Mouse (Mus musculus) heart, embryonic 13.5 days (tissue): ENCODE results near the gene Haus8. TPM values are rescaled to one million over a fixed set of nuclear protein-coding genes. Genes with fewer than 3 reads are reported as not detected.
"Not testable (repeated sequence)": the region's sequence is repeated elsewhere in the genome, so short reads cannot be mapped to it uniquely, and the experiment has no call there.

Experiments
- ATAC-seq: fragments of 200-750 bp; cut with Nextera tagmentation; 2 replicates; pipeline ENCODE4 v1.8.0; 2017; ENCODE audit warnings: moderate TSS enrichment; ENCODE audit not compliant: insufficient number of reproducible peaks, low FRiP score, low TSS enrichment; ENCODE audit errors: extremely low read depth
- H3K27ac ChIP-seq: fragments of 300-500 bp; sonication (generic); replicated peaks from 2 replicates; pipeline ENCODE4 v1.5.1; 2015; ENCODE audit warnings: moderate library complexity, mild to moderate bottlenecking, inconsistent platforms
- H3K27me3 ChIP-seq: fragments of 300-500 bp; sonication (generic); replicated peaks from 2 replicates; pipeline ENCODE4 v1.6.1; 2015; ENCODE audit warnings: mild to moderate bottlenecking, inconsistent platforms
- H3K36me3 ChIP-seq: fragments of 300-500 bp; sonication (generic); 2 replicates; pipeline ENCODE4 v1.6.1; 2015; ENCODE audit warnings: mild to moderate bottlenecking, inconsistent platforms
- H3K4me1 ChIP-seq: fragments of 300-500 bp; sonication (generic); 2 replicates; pipeline ENCODE4 v1.6.1; 2015; ENCODE audit warnings: inconsistent platforms
- H3K4me2 ChIP-seq: fragments of 300-500 bp; sonication (generic); 2 replicates; pipeline ENCODE4 v1.6.1; 2015; ENCODE audit warnings: inconsistent platforms, mild to moderate bottlenecking, moderate library complexity
- H3K4me3 ChIP-seq: fragments of 300-500 bp; sonication (generic); 2 replicates; pipeline ENCODE4 v1.5.1; 2015; ENCODE audit warnings: moderate library complexity, mild to moderate bottlenecking, inconsistent platforms
- H3K9ac ChIP-seq: fragments of 300-500 bp; sonication (generic); 2 replicates; pipeline ENCODE4 v1.6.1; 2015; ENCODE audit warnings: inconsistent platforms, mild to moderate bottlenecking, moderate library complexity
- H3K9me3 ChIP-seq: fragments of 300-500 bp; sonication (generic); 2 replicates; pipeline ENCODE4 v1.6.1; 2016; ENCODE audit warnings: inconsistent platforms
- WGBS: fragments of 180-500 bp; shearing (Covaris S2); methylation state at CpG from one replicate; pipeline ENCODE4 v1.1.7; 2015; ENCODE audit warnings: mixed read lengths; 5-methylcytosine and 5-hydroxymethylcytosine counted together
- polyA plus RNA-seq: library from polyadenylated mRNA; unstranded; fragments of >200 nt; fragmentation: Nextera tagmentation; extraction: Ambion mirVana; gene quantifications from 2 replicates; pipeline ENCODE4 v1.2.1, GENCODE M21; 2015

Gene Haus8
- 126 and 154 TPM in 2 replicates for polyA plus RNA-seq

- peak within 1 kb of the TSS; percentile 90 for H3K9ac ChIP-seq
- peak; percentile 99 for ATAC-seq
- WGBS, result under 1% methylated on average over 84 of the region's 84 CpGs
Observed at GRCm38 (mm10) chr8:71272286-71273150, at the start of gene Haus8, which contains the start of gene Myo9b. Gene Haus8, minus strand, starts transcription at chr8:71272934. Gene Myo9b, plus strand, starts transcription at chr8:71272714.

GRCm38 (mm10) chr8:71319760-71320159 lies 47.0 kb upstream of the Haus8 start:
- H3K4me1 ChIP-seq, result peaks cover 23% of the 10 kb centered on the region
- not testable (repeated sequence) for H3K9me3 ChIP-seq, H3K4me3 ChIP-seq, H3K27ac ChIP-seq, H3K27me3 ChIP-seq, H3K9ac ChIP-seq, ATAC-seq, H3K4me2 ChIP-seq
- peaks cover 85% of the 10 kb centered on the region for H3K36me3 ChIP-seq
- 69% methylated on average over 2 of the region's 2 CpGs for WGBS

More at GRCm38 (mm10) chr8:71272286-71273150, at the start of gene Haus8, which contains the start of gene Myo9b:
- Histone ChIP-seq H3K36me3 (peaks cover 47% of the 10 kb centered on the region), H3K27ac (peak within 1 kb of the TSS; percentile 91), H3K4me3 (peak within 1 kb of the TSS; percentile 88), H3K27me3 (no peaks in the 10 kb centered on the region), H3K4me2 (peak within 1 kb of the TSS; percentile 87), H3K4me1 (peaks cover 59% of the 10 kb centered on the region), H3K9me3 (no peaks in the 10 kb centered on the region)

- H3K36me3 ChIP-seq, result peaks cover 74% of the 10 kb centered on the region
- not testable (repeated sequence) for H3K27ac ChIP-seq, H3K9me3 ChIP-seq, H3K4me3 ChIP-seq, H3K27me3 ChIP-seq, H3K4me2 ChIP-seq, ATAC-seq, H3K9ac ChIP-seq
- WGBS, result 77% methylated on average over 5 of the region's 5 CpGs
- peaks cover 33% of the 10 kb centered on the region for H3K4me1 ChIP-seq
Observed at GRCm38 (mm10) chr8:71318610-71319009, 45.9 kb upstream of the Haus8 start.

DNA sequence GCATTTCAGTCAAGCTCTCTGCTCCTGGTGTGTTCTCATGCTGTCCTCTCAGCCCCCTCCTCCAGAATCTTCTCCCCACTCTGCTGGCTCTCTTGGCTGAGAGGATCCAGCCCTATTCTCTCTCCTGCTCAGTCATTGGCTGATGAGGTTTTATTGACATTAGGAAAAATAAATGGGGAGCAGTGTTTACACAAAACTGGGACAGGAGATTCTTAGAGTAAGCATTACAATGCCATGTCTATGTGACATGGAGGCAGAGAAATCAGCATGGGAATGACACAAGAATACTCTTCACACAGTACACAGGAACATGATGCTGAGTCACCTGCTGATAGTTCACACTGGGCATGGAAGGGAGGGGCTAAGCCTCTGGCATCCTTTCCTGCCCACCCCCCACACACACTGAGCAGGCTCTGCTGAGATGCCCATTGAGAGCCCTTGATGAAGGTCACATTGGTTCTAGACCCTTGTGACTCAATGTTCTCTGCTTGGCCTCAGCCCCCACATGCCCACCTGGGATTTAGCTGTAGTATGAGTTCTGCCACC lies 43.8 kb upstream of the Haus8 start:
- H3K9me3 ChIP-seq, result no peaks in the 10 kb centered on the region
- H3K9ac ChIP-seq, result no peak overlapping the region
- H3K27ac ChIP-seq, result peak overlapping the region; percentile 70
- H3K27me3 ChIP-seq, result no peaks in the 10 kb centered on the region
- no peak for ATAC-seq
- H3K36me3 ChIP-seq, result peaks cover 55% of the 10 kb centered on the region
- H3K4me2 ChIP-seq, result no peak overlapping the region
- peaks cover 54% of the 10 kb centered on the region for H3K4me1 ChIP-seq
- no peak overlapping the region for H3K4me3 ChIP-seq

DNA sequence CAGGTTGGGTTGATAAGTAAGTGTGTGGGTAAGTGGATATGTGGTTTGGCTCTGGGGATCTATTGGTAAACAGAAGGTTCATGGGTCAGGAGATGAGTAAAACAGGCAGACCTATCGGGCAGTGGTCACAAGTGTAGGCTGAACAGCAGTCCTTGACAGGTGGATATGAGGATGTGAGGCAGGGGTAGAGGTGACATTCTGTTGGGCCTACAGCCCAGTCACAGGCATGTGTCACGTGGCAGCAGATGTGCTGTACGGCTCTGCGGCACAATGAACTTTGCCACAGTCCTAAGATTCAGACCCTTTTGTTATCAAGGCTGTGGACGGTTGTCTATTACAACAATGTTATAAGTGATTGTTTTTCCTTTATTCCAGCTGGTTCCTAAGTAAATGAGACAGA lies 43.2 kb upstream of the Haus8 start:
- no peak for ATAC-seq
- H3K27ac ChIP-seq, result peak overlapping the region; percentile 70
- H3K36me3 ChIP-seq, result peaks cover 54% of the 10 kb centered on the region

DNA sequence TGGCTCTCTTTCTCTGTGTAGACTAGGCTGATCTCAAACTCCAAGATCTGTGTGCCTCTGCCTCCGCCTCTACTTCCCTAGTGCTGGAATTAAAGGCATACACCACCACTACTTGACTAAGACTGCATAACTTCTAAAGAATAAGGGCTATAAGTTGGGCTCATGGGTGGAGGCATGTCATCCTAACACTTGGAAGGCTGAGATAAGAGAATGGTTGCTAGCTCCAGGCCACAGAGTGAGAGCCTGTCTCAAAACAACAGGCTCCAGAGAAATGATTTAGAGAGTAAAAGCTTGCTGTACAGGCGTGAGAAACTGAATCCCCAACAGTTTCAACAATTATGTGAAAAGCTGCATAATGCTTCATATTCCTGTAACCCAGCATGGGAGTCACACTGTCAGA lies 41.2 kb upstream of the Haus8 start:
- Histone ChIP-seq H3K9me3 (no peaks in the 10 kb centered on the region), H3K4me2 (no peak overlapping the region), H3K27ac (peak overlapping the region; percentile 89), H3K9ac (peak overlapping the region; percentile 65), H3K36me3 (peaks cover 43% of the 10 kb centered on the region), H3K27me3 (no peaks in the 10 kb centered on the region), H3K4me1 (peaks cover 70% of the 10 kb centered on the region), H3K4me3 (no peak overlapping the region)
- 53% methylated on average over 2 of the region's 2 CpGs for WGBS
- no peak for ATAC-seq

More for the DNA sequence above, 43.2 kb upstream of the Haus8 start:
- WGBS, result 78% methylated on average over 5 of the region's 5 CpGs
- peak overlapping the region; percentile 14; the same call in 1 of the 2 replicates for H3K9ac ChIP-seq
- no peaks in the 10 kb centered on the region for H3K9me3 ChIP-seq
- peaks cover 59% of the 10 kb centered on the region for H3K4me1 ChIP-seq
- no peaks in the 10 kb centered on the region for H3K27me3 ChIP-seq
- H3K4me3 ChIP-seq, result no peak overlapping the region
- H3K4me2 ChIP-seq, result no peak overlapping the region

DNA sequence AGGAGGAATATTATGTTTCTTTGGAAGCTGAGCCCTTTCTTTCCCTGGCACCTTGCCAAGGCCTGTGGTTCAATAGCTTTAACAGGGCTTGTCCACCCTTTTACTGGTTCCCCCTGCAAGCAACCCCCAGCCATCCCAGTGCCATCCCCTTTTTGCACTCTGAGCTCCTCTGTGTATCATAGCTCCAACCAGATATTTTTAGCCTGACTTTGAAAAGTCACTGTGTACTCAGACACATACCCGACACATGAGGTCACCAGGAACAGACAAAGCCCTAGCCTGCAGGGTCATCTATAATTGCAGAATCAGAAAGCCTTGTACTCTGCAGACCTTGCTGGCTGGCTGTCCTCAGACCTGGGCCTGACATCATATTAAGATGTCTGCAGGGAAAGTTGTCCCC lies 40.0 kb upstream of the Haus8 start:
- WGBS, result 12% methylated on average over 1 of the region's 1 CpGs
- peaks cover 34% of the 10 kb centered on the region for H3K36me3 ChIP-seq
- H3K4me3 ChIP-seq, result no peak overlapping the region
- no peaks in the 10 kb centered on the region for H3K27me3 ChIP-seq
- H3K9ac ChIP-seq, result peak overlapping the region; percentile 68
- H3K27ac ChIP-seq, result peak overlapping the region; percentile 97
- peak overlapping the region; percentile 36 for H3K4me2 ChIP-seq
- no peaks in the 10 kb centered on the region for H3K9me3 ChIP-seq
- peaks cover 74% of the 10 kb centered on the region for H3K4me1 ChIP-seq
- peak; percentile 74; the same call in 1 of the 2 replicates for ATAC-seq

GRCm38 (mm10) chr8:71310446-71310845 lies 37.7 kb upstream of the Haus8 start:
- 75% methylated on average over 6 of the region's 6 CpGs for WGBS
- H3K4me2 ChIP-seq, result no peak overlapping the region
- H3K27me3 ChIP-seq, result no peaks in the 10 kb centered on the region
- H3K4me3 ChIP-seq, result no peak overlapping the region
- H3K27ac ChIP-seq, result peak overlapping the region; percentile 97
- H3K4me1 ChIP-seq, result peaks cover 65% of the 10 kb centered on the region
- no peak overlapping the region for H3K9ac ChIP-seq
- no peaks in the 10 kb centered on the region for H3K9me3 ChIP-seq
- peaks cover 18% of the 10 kb centered on the region for H3K36me3 ChIP-seq
- ATAC-seq, result no peak

- H3K9me3 ChIP-seq, result no peaks in the 10 kb centered on the region
- no peak overlapping the region for H3K4me3 ChIP-seq
- no peak overlapping the region for H3K9ac ChIP-seq
- no peaks in the 10 kb centered on the region for H3K27me3 ChIP-seq
- no peak overlapping the region for H3K27ac ChIP-seq
- no peak for ATAC-seq
- peaks cover 42% of the 10 kb centered on the region for H3K4me1 ChIP-seq
- peaks cover 28% of the 10 kb centered on the region for H3K36me3 ChIP-seq
- 80% methylated on average over 4 of the region's 4 CpGs for WGBS
- H3K4me2 ChIP-seq, result no peak overlapping the region
Observed at GRCm38 (mm10) chr8:71307913-71308312, 35.2 kb upstream of the Haus8 start.

DNA sequence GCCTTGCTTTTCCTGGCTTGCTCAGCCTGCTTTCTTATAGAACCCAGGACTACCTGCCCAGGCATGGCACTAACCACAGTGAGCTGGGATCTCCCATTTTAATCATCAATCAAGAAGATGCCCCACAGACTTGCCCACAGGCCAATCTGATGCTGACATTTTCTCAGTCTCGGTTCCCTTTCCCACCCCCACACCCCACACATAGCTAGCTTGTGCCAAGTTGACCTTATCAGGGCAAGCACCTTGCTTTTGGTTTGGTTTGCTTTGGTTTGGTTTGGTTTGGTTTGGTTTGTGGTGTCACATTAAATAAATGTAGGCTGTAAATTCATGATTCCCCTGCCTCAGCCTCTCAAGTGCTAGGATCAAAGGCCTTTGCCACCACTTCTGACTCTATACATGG lies 34.6 kb upstream of the Haus8 start:
- peaks cover 37% of the 10 kb centered on the region for H3K4me1 ChIP-seq
- no peak overlapping the region for H3K4me3 ChIP-seq
- no peaks in the 10 kb centered on the region for H3K27me3 ChIP-seq
- no peak for ATAC-seq
- H3K4me2 ChIP-seq, result no peak overlapping the region
- 79% methylated on average over 1 of the region's 1 CpGs for WGBS
- H3K9ac ChIP-seq, result no peak overlapping the region
- H3K9me3 ChIP-seq, result no peaks in the 10 kb centered on the region
- H3K27ac ChIP-seq, result no peak overlapping the region
- H3K36me3 ChIP-seq, result peaks cover 33% of the 10 kb centered on the region

GRCm38 (mm10) chr8:71305988-71306387 lies 33.3 kb upstream of the Haus8 start:
- H3K36me3 ChIP-seq, result peaks cover 36% of the 10 kb centered on the region
- H3K4me2 ChIP-seq, result no peak overlapping the region
- H3K4me3 ChIP-seq, result no peak overlapping the region
- no peak overlapping the region for H3K27ac ChIP-seq
- H3K27me3 ChIP-seq, result no peaks in the 10 kb centered on the region
- H3K9ac ChIP-seq, result no peak overlapping the region
- peaks cover 24% of the 10 kb centered on the region for H3K4me1 ChIP-seq
- no peak for ATAC-seq
- 55% methylated on average over 1 of the region's 1 CpGs for WGBS
- H3K9me3 ChIP-seq, result no peaks in the 10 kb centered on the region
